Mouse (Mus musculus) embryo, embryonic 10.5 days (tissue): Measurements from ENCODE around the gene Fam184a.
A peak's percentile ranks its signal among the peaks of the same experiment; 100 is the strongest.

Source experiments
- DNase-seq: peaks from one replicate; pipeline ENCODE4 v3.0.0-alpha.2; 2015; ENCODE audit warnings: low spot score

Fam184a gene

GRCm38 (mm10) chr10:53597121-53597881, 153.6 kb downstream of the Fam184a start:
- no peak for DNase-seq

GRCm38 (mm10) chr10:53596677-53597120, 154.2 kb downstream of the Fam184a start, which contains the start of gene Asf1a:
Asf1a (plus strand) TSS chr10:53596757.
- peak; percentile 96 for DNase-seq

DNA sequence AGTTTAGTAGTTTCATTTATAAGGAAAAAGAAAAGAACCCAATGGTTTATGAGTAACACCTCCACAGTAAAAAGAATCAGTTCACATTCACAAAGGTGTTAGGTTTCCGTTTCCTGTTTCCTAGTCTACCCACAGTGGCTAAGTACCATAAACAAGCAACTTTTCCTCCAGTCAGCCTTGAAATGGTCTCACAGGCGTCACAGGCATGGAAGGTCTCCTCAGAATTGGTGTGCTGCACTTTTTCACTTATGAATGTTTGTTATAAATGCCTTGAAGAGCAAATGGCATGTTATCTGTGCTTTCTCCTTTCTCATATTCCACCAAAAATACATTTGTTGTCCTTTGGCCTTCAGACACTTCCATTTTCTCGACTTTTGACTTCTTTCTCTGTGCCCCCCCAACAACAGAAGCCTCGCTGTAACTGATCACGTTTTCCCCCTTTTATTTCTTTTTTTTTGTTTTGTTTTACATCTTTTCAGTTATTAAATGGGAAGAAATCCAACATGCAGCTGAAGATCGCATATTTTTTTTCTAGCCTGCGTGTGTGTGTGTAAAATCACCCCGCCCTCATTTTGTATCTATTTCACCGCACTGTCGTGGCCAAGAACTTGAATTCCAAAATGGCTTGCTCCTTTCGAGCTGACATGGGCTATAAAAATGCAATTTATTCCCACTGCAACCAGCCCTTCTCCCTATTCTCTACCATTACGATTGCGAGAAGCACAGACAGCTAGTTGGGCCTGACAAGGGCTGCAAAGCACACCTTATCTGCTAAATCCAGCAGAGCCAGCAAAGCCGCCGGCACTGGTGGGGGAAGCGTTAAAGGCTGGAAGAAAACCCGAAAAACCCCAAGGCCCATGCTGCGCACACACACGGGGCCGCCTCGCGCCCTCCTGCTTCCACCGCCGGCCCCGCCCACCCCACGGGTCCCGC, 154.9 kb downstream of the Fam184a start:
- peak; percentile 34 for DNase-seq

- DNase-seq = no peak
Observed at GRCm38 (mm10) chr10:53585777-53586176, 165.1 kb downstream of the Fam184a start.
